Mouse (Mus musculus) limb, embryonic 13.5 days (tissue): ENCODE results near the gene Vwa2. TPM values are rescaled to one million over a fixed set of nuclear protein-coding genes. Genes with fewer than 3 reads are reported as not detected.

Source experiments
- ATAC-seq: fragments of 200-750 bp; cut with Nextera tagmentation; 2 replicates; pipeline ENCODE4 v1.8.0; 2017; ENCODE audit warnings: low read depth, moderate number of reproducible peaks, moderate TSS enrichment; ENCODE audit not compliant: low FRiP score
- H3K27ac ChIP-seq: fragments of 300-500 bp; sonication (generic); 2 replicates; pipeline ENCODE4 v1.5.1; 2015; ENCODE audit warnings: inconsistent platforms, mild to moderate bottlenecking, moderate library complexity
- H3K27me3 ChIP-seq: fragments of 300-500 bp; sonication (generic); 2 replicates; pipeline ENCODE4 v1.6.1; 2015; ENCODE audit warnings: mild to moderate bottlenecking, inconsistent platforms
- H3K36me3 ChIP-seq: fragments of 300-500 bp; sonication (generic); 2 replicates; pipeline ENCODE4 v1.6.1; 2015; ENCODE audit warnings: inconsistent platforms, mild to moderate bottlenecking, moderate library complexity
- H3K4me1 ChIP-seq: fragments of 300-500 bp; sonication (generic); 2 replicates; pipeline ENCODE4 v1.6.1; 2015; ENCODE audit warnings: inconsistent platforms
- H3K4me2 ChIP-seq: fragments of 300-500 bp; sonication (generic); replicated peaks from 2 replicates; pipeline ENCODE4 v1.6.1; 2015; ENCODE audit warnings: inconsistent platforms, mild to moderate bottlenecking, moderate library complexity
- H3K4me3 ChIP-seq: fragments of 300-500 bp; sonication (generic); 2 replicates; pipeline ENCODE4 v1.5.1; 2015; ENCODE audit warnings: moderate library complexity, mild to moderate bottlenecking, inconsistent platforms
- H3K9ac ChIP-seq: fragments of 300-500 bp; sonication (generic); 2 replicates; pipeline ENCODE4 v1.6.1; 2015; ENCODE audit warnings: mild to moderate bottlenecking, inconsistent platforms
- H3K9me3 ChIP-seq: fragments of 300-500 bp; sonication (generic); 2 replicates; pipeline ENCODE4 v1.6.1; 2016; ENCODE audit warnings: inconsistent platforms
- WGBS: fragments of 180-500 bp; shearing (Covaris S2); methylation state at CpG from one replicate; pipeline ENCODE4 v1.1.7; 2015; 5-methylcytosine and 5-hydroxymethylcytosine counted together
- polyA plus RNA-seq: library from polyadenylated mRNA; unstranded; fragments of >200 nt; fragmentation: Nextera tagmentation; extraction: Ambion mirVana; gene quantifications from 2 replicates; pipeline ENCODE4 v1.2.1, GENCODE M21; 2015

Gene Vwa2
- polyA plus RNA-seq, 1 experiment from 2014 or later, result 4.8 TPM

DNA sequence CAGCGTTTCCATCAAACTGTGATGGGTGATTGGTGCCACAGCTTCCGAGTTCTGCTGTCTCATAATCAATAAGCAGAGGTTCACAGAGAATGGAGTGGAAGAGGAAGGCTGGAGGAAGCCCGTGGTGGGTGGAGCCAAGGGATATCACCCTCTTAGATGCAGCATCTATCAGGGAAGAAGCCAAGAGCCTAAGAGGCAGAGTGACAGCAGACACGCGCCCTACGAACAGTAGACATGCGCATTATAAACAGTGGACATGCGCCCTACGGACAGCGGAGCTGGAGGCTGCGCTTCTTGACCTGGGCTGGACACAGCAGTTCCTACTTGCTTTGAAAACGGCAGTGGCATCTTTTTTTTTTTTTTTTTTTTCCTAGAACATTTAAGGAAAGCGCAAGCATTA is 80.8 kb downstream of the Vwa2 start:
- H3K27ac ChIP-seq, result no peak overlapping the region
- no peaks in the 10 kb centered on the region for H3K9me3 ChIP-seq
- no peak overlapping the region for H3K4me2 ChIP-seq
- no peak overlapping the region for H3K9ac ChIP-seq
- H3K4me1 ChIP-seq, result 0 out of 2 replicates have a peak, but pooled peaks cover 4% of the 10 kb centered on the region
- WGBS, result 91% methylated on average over 13 of the region's 13 CpGs
- H3K27me3 ChIP-seq, result no peaks in the 10 kb centered on the region
- H3K4me3 ChIP-seq, result no peak overlapping the region
- no peak for ATAC-seq
- H3K36me3 ChIP-seq, result no peaks in the 10 kb centered on the region

DNA sequence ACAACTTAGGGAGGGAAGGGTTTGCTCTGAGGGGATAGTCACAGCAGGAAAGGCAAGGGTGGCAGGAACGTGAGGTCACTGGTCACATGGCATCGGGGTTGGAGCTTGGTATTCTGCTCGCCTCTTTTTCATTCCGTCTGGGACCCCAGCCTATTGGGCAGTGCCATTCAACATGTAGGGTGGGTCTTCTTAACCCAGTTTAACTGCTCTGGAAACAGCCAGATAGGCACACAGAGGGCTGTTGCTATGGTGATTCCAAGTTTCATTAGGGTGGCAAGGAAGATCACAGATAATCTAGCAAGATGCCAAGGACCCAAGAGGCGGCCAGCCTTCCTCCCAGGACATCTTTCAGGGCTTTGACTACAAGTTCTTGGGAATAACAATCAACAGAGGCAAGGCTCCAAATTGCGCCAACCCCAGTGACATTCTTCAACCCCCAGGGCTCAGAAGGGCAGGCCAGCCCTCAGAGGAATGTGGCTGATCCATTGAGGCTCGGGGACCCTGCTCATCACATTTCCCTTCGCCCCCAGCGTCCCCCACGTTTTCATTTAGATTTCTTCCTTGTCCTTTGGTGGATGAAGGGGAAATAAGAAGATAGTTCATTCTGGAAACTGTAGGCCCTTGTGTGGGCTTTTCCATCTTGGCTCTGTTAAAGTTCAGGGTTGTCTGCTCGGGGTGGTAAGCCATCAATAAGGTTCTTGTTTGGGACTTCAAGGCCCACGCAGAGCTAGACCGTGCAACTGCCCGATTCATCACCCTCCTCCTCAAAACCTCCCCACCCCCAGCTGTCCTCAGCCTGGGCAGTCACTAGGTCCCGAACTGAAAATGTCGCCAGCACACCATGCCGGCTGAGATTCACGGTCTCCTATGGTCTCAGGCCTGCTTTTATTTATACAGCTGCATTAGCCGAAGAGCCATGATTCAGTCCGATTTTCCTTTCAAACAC is 81.8 kb downstream of the Vwa2 start:
- 0 out of 2 replicates have a peak, but pooled peaks cover 4% of the 10 kb centered on the region for H3K4me1 ChIP-seq
- H3K36me3 ChIP-seq, result no peaks in the 10 kb centered on the region
- 74% methylated on average over 20 of the region's 20 CpGs for WGBS
- no peak overlapping the region for H3K27ac ChIP-seq
- no peak overlapping the region for H3K9ac ChIP-seq
- no peak overlapping the region for H3K4me2 ChIP-seq
- no peaks in the 10 kb centered on the region for H3K9me3 ChIP-seq
- no peaks in the 10 kb centered on the region for H3K27me3 ChIP-seq
- H3K4me3 ChIP-seq, result no peak overlapping the region
- no peak for ATAC-seq

DNA sequence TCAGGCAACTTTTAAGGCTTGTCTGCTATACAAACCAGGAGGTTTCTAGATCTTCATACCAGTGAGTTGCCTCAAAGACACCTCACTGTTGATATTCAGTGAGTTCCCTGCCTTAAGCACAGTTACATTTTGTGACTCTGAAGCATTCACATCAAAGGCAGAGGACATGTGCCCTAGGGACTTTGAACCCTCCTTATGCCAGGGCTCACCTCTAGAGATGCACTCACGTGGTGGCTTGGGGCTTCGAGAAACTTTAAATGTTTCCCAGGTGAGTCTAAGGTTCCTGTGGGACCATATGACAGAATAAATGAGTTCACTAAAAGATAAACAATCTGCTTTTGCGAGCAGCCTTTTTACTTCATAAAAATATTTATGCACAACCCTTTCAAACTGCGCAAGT is 84.0 kb downstream of the Vwa2 start:
- Histone ChIP-seq H3K9ac (no peak overlapping the region), H3K4me2 (no peak overlapping the region), H3K36me3 (no peaks in the 10 kb centered on the region), H3K4me1 (0 out of 2 replicates have a peak, but pooled peaks cover 4% of the 10 kb centered on the region), H3K9me3 (no peaks in the 10 kb centered on the region), H3K27ac (no peak overlapping the region), H3K27me3 (no peaks in the 10 kb centered on the region), H3K4me3 (no peak overlapping the region)
- no peak for ATAC-seq
- 67% methylated on average over 4 of the region's 4 CpGs for WGBS

- no peak for ATAC-seq
- Histone ChIP-seq H3K36me3 (no peaks in the 10 kb centered on the region), H3K9ac (no peak overlapping the region), H3K4me1 (0 out of 2 replicates have a peak, but pooled peaks cover 4% of the 10 kb centered on the region), H3K4me3 (no peak overlapping the region), H3K27me3 (no peaks in the 10 kb centered on the region), H3K4me2 (no peak overlapping the region), H3K27ac (no peak overlapping the region), H3K9me3 (no peaks in the 10 kb centered on the region)
- WGBS, result 54% methylated on average over 6 of the region's 6 CpGs
Observed at GRCm38 (mm10) chr19:56958582-56959021, 84.6 kb downstream of the Vwa2 start.

DNA sequence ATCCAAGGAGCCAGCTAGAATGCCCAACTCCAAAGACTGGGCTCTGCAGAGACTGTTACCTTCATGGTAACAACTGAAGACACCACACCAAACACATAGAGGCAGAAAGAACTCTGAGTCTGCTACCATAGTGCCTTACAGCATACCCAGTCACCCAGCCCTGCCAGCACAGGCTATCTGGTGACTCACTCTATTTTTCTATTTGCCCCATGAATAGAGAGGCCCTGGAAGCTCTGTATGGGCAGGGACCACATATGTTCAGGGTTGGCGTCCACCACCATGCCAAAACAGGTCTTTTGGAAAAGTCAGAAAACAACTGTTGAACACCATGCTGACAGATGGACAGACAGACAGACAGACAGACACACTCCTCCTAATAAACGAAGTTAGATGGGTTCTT is 85.0 kb downstream of the Vwa2 start:
- Histone ChIP-seq H3K4me2 (no peak overlapping the region), H3K4me1 (0 out of 2 replicates have a peak, but pooled peaks cover 4% of the 10 kb centered on the region), H3K9ac (no peak overlapping the region), H3K4me3 (no peak overlapping the region), H3K27me3 (no peaks in the 10 kb centered on the region), H3K27ac (no peak overlapping the region), H3K9me3 (no peaks in the 10 kb centered on the region), H3K36me3 (no peaks in the 10 kb centered on the region)
- ATAC-seq, result no peak
- 76% methylated on average over 2 of the region's 2 CpGs for WGBS

- Histone ChIP-seq H3K4me3 (no peak overlapping the region), H3K36me3 (no peaks in the 10 kb centered on the region), H3K4me1 (0 out of 2 replicates have a peak, but pooled peaks cover 4% of the 10 kb centered on the region), H3K27ac (no peak overlapping the region), H3K27me3 (no peaks in the 10 kb centered on the region), H3K4me2 (no peak overlapping the region), H3K9ac (no peak overlapping the region), H3K9me3 (no peaks in the 10 kb centered on the region)
- WGBS, result 84% methylated on average over 3 of the region's 3 CpGs
- no peak for ATAC-seq
Observed at GRCm38 (mm10) chr19:56959601-56960000, 85.6 kb downstream of the Vwa2 start.

Other genes starting within 250 kb of the Vwa2 start
- gene Adrb1, start 152.1 kb upstream of the Vwa2 start, polyA plus RNA-seq, result 0.61 and 0.62 TPM in 2 replicates
- gene Ccdc186, start 52.1 kb upstream of the Vwa2 start, polyA plus RNA-seq, result 24.6 and 26.9 TPM in 2 replicates
- gene Tdrd1, start 48.0 kb upstream of the Vwa2 start, polyA plus RNA-seq, result 2.1 and 2.2 TPM in 2 replicates
- gene Afap1l2, start 134.0 kb downstream of the Vwa2 start, polyA plus RNA-seq, result 5.6 and 6.9 TPM in 2 replicates